Mouse (Mus musculus) limb, embryonic 14.5 days (tissue): ENCODE measurements around the gene Jmjd8. TPM values are rescaled to one million over a fixed set of nuclear protein-coding genes. Genes with fewer than 3 reads are reported as not detected.

Experiments used
- ATAC-seq: fragments of 200-750 bp; cut with Nextera tagmentation; 2 replicates; pipeline ENCODE4 v1.8.0; 2017; ENCODE audit warnings: low read depth, moderate number of reproducible peaks, moderate TSS enrichment; ENCODE audit not compliant: low FRiP score
- DNase-seq: peaks from one replicate; pipeline ENCODE4 v3.0.0-alpha.2; 2015; ENCODE audit warnings: low spot score
- H3K27ac ChIP-seq: fragments of 300-500 bp; sonication (generic); replicated peaks from 2 replicates; pipeline ENCODE4 v1.5.1; 2014; ENCODE audit warnings: low read depth, mild to moderate bottlenecking, low read length, moderate library complexity, mixed read lengths
- H3K27me3 ChIP-seq: fragments of 300-500 bp; sonication (generic); 2 replicates; pipeline ENCODE4 v1.6.1; 2014; ENCODE audit warnings: low read length, mixed read lengths; ENCODE audit not compliant: control insufficient read depth, insufficient read depth
- H3K36me3 ChIP-seq: fragments of 300-500 bp; sonication (generic); 2 replicates; pipeline ENCODE4 v1.6.1; 2014; ENCODE audit warnings: mild to moderate bottlenecking, low read length, moderate library complexity, mixed read lengths; ENCODE audit not compliant: control insufficient read depth, insufficient read depth
- H3K4me1 ChIP-seq: fragments of 300-500 bp; sonication (generic); 2 replicates; pipeline ENCODE4 v1.6.1; 2014; ENCODE audit warnings: antibody characterized with exemption, low read length, mixed read lengths; ENCODE audit not compliant: control insufficient read depth, insufficient read depth
- H3K4me2 ChIP-seq: fragments of 300-500 bp; sonication (generic); replicated peaks from 2 replicates; pipeline ENCODE4 v1.6.1; 2014; ENCODE audit warnings: low read depth, mild to moderate bottlenecking, low read length, moderate library complexity; ENCODE audit not compliant: severe bottlenecking
- H3K4me3 ChIP-seq: fragments of 300-500 bp; sonication (generic); replicated peaks from 2 replicates; pipeline ENCODE4 v1.5.1; 2014; ENCODE audit warnings: low read length
- H3K9ac ChIP-seq: fragments of 300-500 bp; sonication (generic); 2 replicates; pipeline ENCODE4 v1.6.1; 2014; ENCODE audit warnings: mild to moderate bottlenecking, low read depth, low read length, moderate library complexity; ENCODE audit not compliant: severe bottlenecking
- H3K9me3 ChIP-seq: fragments of 300-500 bp; sonication (generic); 2 replicates; pipeline ENCODE4 v1.6.1; 2016; ENCODE audit warnings: low read length; ENCODE audit not compliant: control insufficient read depth
- POLR2A ChIP-seq: fragments of 200-500 bp; IDR thresholded peaks from 2 replicates; pipeline ENCODE4 v1.8.0; 2012; ENCODE audit warnings: inconsistent platforms, mild to moderate bottlenecking, moderate library complexity, borderline replicate concordance; ENCODE audit not compliant: insufficient read depth, insufficient read length; ENCODE audit errors: extremely low read depth
- WGBS: fragments of 180-500 bp; shearing (Covaris S2); extraction: QIAGEN DNeasy Blood & Tissue Kit; methylation state at CpG from one replicate; pipeline ENCODE4 v1.1.7; 2014; 5-methylcytosine and 5-hydroxymethylcytosine counted together
- polyA plus RNA-seq, 2 experiments: library from polyadenylated mRNA; depleted of rRNA in 1 of 2; stranded (reverse) in 1 of 2; unstranded in 1 of 2; fragments of >200 nt; fragmentation: Nextera tagmentation in 1 of 2; extraction: Ambion mirVana in 1 of 2; gene quantifications; 2 replicates each; pipeline versions ENCODE4 v1.2.1 to v1.2.3; 2012 to 2014

Gene Jmjd8
- polyA plus RNA-seq, 2 experiments = 41.5 to 64.4 TPM

DNA sequence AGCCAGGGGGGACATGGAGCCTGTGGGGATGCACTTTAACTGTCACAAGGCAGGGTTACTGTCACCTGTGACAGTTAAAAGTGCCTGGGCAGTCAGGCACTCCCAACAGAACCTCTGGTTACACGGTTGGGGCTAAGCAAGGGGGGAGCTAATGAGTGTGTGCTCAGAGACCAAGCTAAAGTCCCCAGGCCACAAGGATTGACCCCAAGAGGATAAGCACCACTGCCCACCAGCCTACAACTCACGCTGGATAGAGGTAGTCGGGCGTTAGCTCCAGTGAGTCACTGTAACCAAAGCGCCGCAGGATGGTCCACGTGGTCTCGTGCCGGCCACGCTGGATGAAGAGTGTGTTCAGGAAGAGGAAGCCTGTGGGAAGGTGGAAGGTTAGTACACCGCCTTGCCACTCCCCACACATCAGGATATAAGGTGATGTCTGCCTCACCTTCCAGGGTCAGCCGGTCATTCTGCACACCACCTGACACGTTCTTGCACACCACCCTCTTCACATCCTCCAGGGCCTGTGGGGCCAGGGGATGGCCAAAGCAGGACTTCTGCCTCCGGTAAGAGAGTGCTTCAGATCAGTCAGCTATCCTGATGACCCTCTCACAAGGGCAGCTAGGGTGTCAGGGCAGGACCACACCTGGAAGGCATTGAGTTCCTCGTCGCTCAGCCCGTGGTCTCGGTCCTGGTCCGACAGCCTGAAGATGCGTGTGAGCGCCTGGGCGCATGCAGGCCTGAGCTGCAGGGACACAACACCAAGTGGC, 12.6 kb downstream of the Jmjd8 start, which contains the start of gene Gm20683:
Gene Gm20683, minus strand, starts transcription at position 647 of the 764 bp plus-strand sequence.
- H3K27ac ChIP-seq = no peak within 1 kb of the TSS
- no peak within 1 kb of the TSS for H3K4me2 ChIP-seq
- no peaks in the 10 kb centered on the region for H3K9me3 ChIP-seq
- no peak for TF ChIP-seq POLR2A
- no peak within 1 kb of the TSS for H3K9ac ChIP-seq
- no peak within 1 kb of the TSS for H3K4me3 ChIP-seq
- peaks cover 21% of the 10 kb centered on the region; the same call in 1 of the 2 replicates for H3K4me1 ChIP-seq
- H3K27me3 ChIP-seq = no peaks in the 10 kb centered on the region
- 95% methylated on average over 22 of the region's 22 CpGs for WGBS
- no peak for ATAC-seq
- peaks cover 54% of the 10 kb centered on the region for H3K36me3 ChIP-seq
- no peak for DNase-seq

DNA sequence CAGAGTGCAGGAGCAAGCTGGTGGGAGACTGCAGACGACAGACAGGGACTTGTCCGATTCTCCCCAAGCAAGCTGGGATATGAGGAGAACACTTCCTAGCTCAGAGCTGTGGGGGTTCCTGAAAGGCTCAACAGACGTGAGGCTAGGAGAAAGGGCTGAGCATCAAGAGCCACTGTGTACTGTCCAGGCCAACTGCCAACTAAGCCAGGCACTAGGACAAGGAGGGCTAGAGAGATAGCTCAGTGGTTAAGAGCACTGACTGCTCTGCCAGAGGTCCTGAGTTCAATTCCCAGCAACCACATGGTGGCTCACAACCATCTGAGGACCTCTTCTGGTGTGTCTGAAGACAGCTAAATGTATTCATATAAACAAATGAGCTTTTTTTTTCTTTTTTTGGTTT, 13.8 kb downstream of the Jmjd8 start:
- Histone ChIP-seq H3K27me3 (no peaks in the 10 kb centered on the region), H3K4me2 (no peak overlapping the region), H3K27ac (no peak overlapping the region), H3K4me3 (no peak overlapping the region), H3K36me3 (peaks cover 58% of the 10 kb centered on the region), H3K9me3 (no peaks in the 10 kb centered on the region), H3K4me1 (peaks cover 10% of the 10 kb centered on the region; the same call in 1 of the 2 replicates), H3K9ac (no peak overlapping the region)
- no peak for TF ChIP-seq POLR2A
- ATAC-seq (no peak), DNase-seq (no peak)
- 85% methylated on average over 3 of the region's 3 CpGs for WGBS

DNA sequence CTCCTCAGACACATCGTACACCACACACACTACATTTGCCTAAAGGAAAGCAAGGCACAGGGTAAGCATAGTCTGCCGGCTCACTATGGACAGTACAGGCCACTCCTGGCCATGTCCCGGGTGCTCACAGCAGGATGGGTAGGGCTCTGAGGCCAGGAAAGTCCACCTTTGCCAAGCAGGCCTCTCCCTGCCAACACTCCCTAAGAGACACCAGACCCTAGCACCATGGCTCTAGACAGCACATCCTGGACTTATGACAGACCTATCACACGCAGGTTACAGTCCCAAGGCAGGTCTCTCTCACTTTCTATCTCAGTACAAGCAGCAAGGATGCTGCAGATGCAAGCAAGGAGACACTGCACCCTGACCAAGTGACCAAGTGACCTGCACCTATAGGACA, 14.5 kb downstream of the Jmjd8 start:
- H3K36me3 ChIP-seq = peaks cover 57% of the 10 kb centered on the region

GRCm38 (mm10) chr17:25843636-25844395, 15.1 kb downstream of the Jmjd8 start:
- Histone ChIP-seq H3K9ac (peak overlapping the region; percentile 82), H3K4me1 (peaks cover 10% of the 10 kb centered on the region; the same call in 1 of the 2 replicates), H3K4me3 (peak overlapping the region; percentile 90), H3K4me2 (peak overlapping the region; percentile 63), H3K36me3 (peaks cover 60% of the 10 kb centered on the region), H3K9me3 (no peaks in the 10 kb centered on the region), H3K27ac (peak overlapping the region; percentile 71), H3K27me3 (no peaks in the 10 kb centered on the region)
- 0 out of 2 replicates have a peak, but pooled peaks have one; percentile 0 for ATAC-seq
- DNase-seq = no peak
- WGBS = 4% methylated on average over 33 of the region's 38 CpGs
- TF ChIP-seq POLR2A = no peak

More for the DNA sequence above, 14.5 kb downstream of the Jmjd8 start:
- Histone ChIP-seq H3K4me2 (peak overlapping the region; percentile 63), H3K4me1 (peaks cover 10% of the 10 kb centered on the region; the same call in 1 of the 2 replicates), H3K27me3 (no peaks in the 10 kb centered on the region), H3K4me3 (peak overlapping the region; percentile 90), H3K27ac (no peak overlapping the region), H3K9ac (peak overlapping the region; percentile 82), H3K9me3 (no peaks in the 10 kb centered on the region)
- DNase-seq (no peak), ATAC-seq (no peak)
- TF ChIP-seq POLR2A = no peak
- 93% methylated on average over 4 of the region's 4 CpGs for WGBS

DNA sequence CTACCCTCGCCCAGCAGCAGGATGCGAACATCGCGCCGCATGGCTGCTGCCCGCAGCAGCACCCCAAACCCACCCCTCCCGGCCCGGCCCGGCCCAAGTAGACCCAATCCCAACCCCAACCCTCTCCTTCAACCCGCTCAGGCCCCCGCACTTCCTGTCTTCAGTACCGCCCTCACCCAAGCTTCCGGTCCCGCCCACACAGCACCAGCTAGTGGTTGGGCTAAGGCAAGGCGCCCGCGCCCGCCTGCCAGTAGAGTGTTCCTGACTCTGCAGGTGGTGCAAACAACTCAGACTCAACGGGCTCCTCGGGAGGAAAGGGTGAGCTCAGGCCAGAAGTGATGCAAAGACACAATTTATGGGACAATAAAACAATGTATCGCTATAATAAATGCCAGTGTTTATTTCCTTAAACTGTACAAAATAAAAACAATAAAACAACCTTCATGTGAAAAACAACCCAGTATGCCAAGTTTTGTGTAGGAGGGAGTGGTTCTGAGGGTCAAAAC, 15.8 kb downstream of the Jmjd8 start, which contains the start of gene Rhot2:
Gene Rhot2, minus strand, starts transcription at position 456 of the 506 bp plus-strand sequence.
- Histone ChIP-seq H3K36me3 (peaks cover 60% of the 10 kb centered on the region), H3K9ac (peak within 1 kb of the TSS; percentile 82), H3K4me2 (peak within 1 kb of the TSS; percentile 63), H3K9me3 (no peaks in the 10 kb centered on the region), H3K27me3 (no peaks in the 10 kb centered on the region), H3K4me1 (peaks cover 10% of the 10 kb centered on the region; the same call in 1 of the 2 replicates), H3K27ac (peak within 1 kb of the TSS; percentile 71), H3K4me3 (peak within 1 kb of the TSS; percentile 90)
- ATAC-seq (peak; percentile 94), DNase-seq (peak; percentile 96)
- WGBS = 1% methylated on average over 21 of the region's 21 CpGs
- peak; percentile 72; the same call in 1 of the 2 replicates for TF ChIP-seq POLR2A
